Mouse (Mus musculus) brown adipose tissue, adult 24 weeks (tissue): ENCODE measurements around the gene Ankrd11. TPM values are rescaled to one million over a fixed set of nuclear protein-coding genes. Genes with fewer than 3 reads are reported as not detected.
"Not testable (repeated sequence)": the region's sequence is repeated elsewhere in the genome, so short reads cannot be mapped to it uniquely, and the experiment has no call there.

Experiments used
- H3K27ac ChIP-seq: fragments of 200-500 bp; replicated peaks from 2 replicates; pipeline ENCODE4 v1.5.1; 2012; ENCODE audit warnings: low read depth, mild to moderate bottlenecking, low read length
- H3K4me1 ChIP-seq: fragments of 200-500 bp; 2 replicates; pipeline ENCODE4 v1.6.1; 2012; ENCODE audit warnings: low read length, mixed read lengths; ENCODE audit not compliant: control insufficient read depth, insufficient read depth, insufficient read length
- H3K4me3 ChIP-seq: fragments of 200-500 bp; 2 replicates; pipeline ENCODE4 v1.5.1; 2012; ENCODE audit warnings: low read depth, mild to moderate bottlenecking, low read length, moderate library complexity; ENCODE audit not compliant: insufficient read depth
- polyA plus RNA-seq: library from polyadenylated mRNA; stranded (reverse); fragments of >200 nt; gene quantifications from 2 replicates; pipeline ENCODE4 v1.2.4, GENCODE M21; 2012; ENCODE audit not compliant: missing spikeins, insufficient read depth, insufficient read length

Gene Ankrd11
- polyA plus RNA-seq, 1 experiment = 37.9 TPM

GRCm38 (mm10) chr8:123030091-123030490, 12.0 kb downstream of the Ankrd11 start:
- not testable (repeated sequence) for H3K27ac ChIP-seq, H3K4me3 ChIP-seq

GRCm38 (mm10) chr8:123027786-123028185, 14.3 kb downstream of the Ankrd11 start:
- Histone ChIP-seq H3K27ac (0 out of 2 replicates have a peak overlapping the region, but pooled peaks have one; percentile 17), H3K4me1 (peaks cover 24% of the 10 kb centered on the region), H3K4me3 (no peak overlapping the region)

More at GRCm38 (mm10) chr8:123030091-123030490, 12.0 kb downstream of the Ankrd11 start:
- peaks cover 34% of the 10 kb centered on the region for H3K4me1 ChIP-seq

GRCm38 (mm10) chr8:123025951-123026351, 16.1 kb downstream of the Ankrd11 start:
- no peak overlapping the region for H3K4me3 ChIP-seq
- H3K4me1 ChIP-seq = peaks cover 29% of the 10 kb centered on the region
- H3K27ac ChIP-seq = no peak overlapping the region

GRCm38 (mm10) chr8:123024226-123024625, 17.9 kb downstream of the Ankrd11 start:
- Histone ChIP-seq H3K4me1 (peaks cover 33% of the 10 kb centered on the region), H3K4me3 (no peak overlapping the region), H3K27ac (no peak overlapping the region)

- peaks cover 36% of the 10 kb centered on the region for H3K4me1 ChIP-seq
- no peak overlapping the region; the same call in 1 of the 2 replicates for H3K27ac ChIP-seq
- H3K4me3 ChIP-seq = no peak overlapping the region
Observed at GRCm38 (mm10) chr8:123022727-123023126, 19.4 kb downstream of the Ankrd11 start.

GRCm38 (mm10) chr8:123021259-123021658, 20.8 kb downstream of the Ankrd11 start:
- H3K4me1 ChIP-seq = peaks cover 41% of the 10 kb centered on the region
- no peak overlapping the region for H3K4me3 ChIP-seq
- peak overlapping the region; percentile 34 for H3K27ac ChIP-seq

GRCm38 (mm10) chr8:123020859-123021258, 21.2 kb downstream of the Ankrd11 start:
- H3K27ac ChIP-seq = no peak overlapping the region
- peaks cover 45% of the 10 kb centered on the region for H3K4me1 ChIP-seq

GRCm38 (mm10) chr8:123020084-123020483, 22.0 kb downstream of the Ankrd11 start:
- Histone ChIP-seq H3K4me1 (peaks cover 43% of the 10 kb centered on the region), H3K4me3 (no peak overlapping the region), H3K27ac (no peak overlapping the region)

More at GRCm38 (mm10) chr8:123020859-123021258, 21.2 kb downstream of the Ankrd11 start:
- H3K4me3 ChIP-seq = no peak overlapping the region

GRCm38 (mm10) chr8:123018484-123019164, 23.5 kb downstream of the Ankrd11 start:
- H3K27ac ChIP-seq = no peak overlapping the region
- H3K4me3 ChIP-seq = no peak overlapping the region
- peaks cover 48% of the 10 kb centered on the region for H3K4me1 ChIP-seq

- no peak overlapping the region for H3K4me3 ChIP-seq
- H3K27ac ChIP-seq = no peak overlapping the region
- H3K4me1 ChIP-seq = peaks cover 43% of the 10 kb centered on the region
Observed at GRCm38 (mm10) chr8:123017143-123017542, 24.9 kb downstream of the Ankrd11 start.

- Histone ChIP-seq H3K4me3 (no peak overlapping the region), H3K4me1 (peaks cover 31% of the 10 kb centered on the region), H3K27ac (no peak overlapping the region)
Observed at GRCm38 (mm10) chr8:123015074-123015473, 27.0 kb downstream of the Ankrd11 start.

GRCm38 (mm10) chr8:123014429-123014828, 27.6 kb downstream of the Ankrd11 start:
- Histone ChIP-seq H3K27ac (no peak overlapping the region), H3K4me3 (no peak overlapping the region), H3K4me1 (peaks cover 30% of the 10 kb centered on the region)

GRCm38 (mm10) chr8:123011321-123011720, 30.8 kb downstream of the Ankrd11 start:
- Histone ChIP-seq H3K4me1 (peaks cover 24% of the 10 kb centered on the region), H3K27ac (no peak overlapping the region), H3K4me3 (no peak overlapping the region)

GRCm38 (mm10) chr8:123005805-123006204, 36.3 kb downstream of the Ankrd11 start:
- H3K4me3 ChIP-seq = no peak overlapping the region
- no peak overlapping the region for H3K27ac ChIP-seq
- peaks cover 31% of the 10 kb centered on the region for H3K4me1 ChIP-seq

GRCm38 (mm10) chr8:123005328-123005727, 36.7 kb downstream of the Ankrd11 start:
- no peak overlapping the region for H3K27ac ChIP-seq
- peaks cover 33% of the 10 kb centered on the region for H3K4me1 ChIP-seq
- H3K4me3 ChIP-seq = no peak overlapping the region
